Mouse (Mus musculus) intestine, embryonic 14.5 days (tissue): ENCODE results near the gene F830045P16Rik. TPM values are rescaled to one million over a fixed set of nuclear protein-coding genes. Genes with fewer than 3 reads are reported as not detected.

Experiments used
- ATAC-seq: fragments of 200-750 bp; cut with Nextera tagmentation; replicated peaks from 2 replicates; pipeline ENCODE4 v1.8.0; 2017; ENCODE audit warnings: low read depth, moderate number of reproducible peaks, moderate TSS enrichment, moderate library complexity; ENCODE audit not compliant: low FRiP score, low TSS enrichment
- DNase-seq: peaks from one replicate; pipeline ENCODE4 v3.0.0-alpha.2; 2018; ENCODE audit warnings: low spot score
- H3K27ac ChIP-seq: fragments of 300-500 bp; sonication (generic); 2 replicates; pipeline ENCODE4 v1.5.1; 2014; ENCODE audit warnings: low read depth, mild to moderate bottlenecking, control low read depth
- H3K27me3 ChIP-seq: fragments of 300-500 bp; sonication (generic); replicated peaks from 2 replicates; pipeline ENCODE4 v1.6.1; 2014; ENCODE audit warnings: low read length, control low read depth; ENCODE audit not compliant: control insufficient read depth, insufficient read depth
- H3K36me3 ChIP-seq: fragments of 300-500 bp; sonication (generic); 2 replicates; pipeline ENCODE4 v1.6.1; 2014; ENCODE audit warnings: low read length, control low read depth; ENCODE audit not compliant: control insufficient read depth, insufficient read depth
- H3K4me1 ChIP-seq: fragments of 300-500 bp; sonication (generic); replicated peaks from 2 replicates; pipeline ENCODE4 v1.6.1; 2014; ENCODE audit warnings: low read length, control low read depth, mixed read lengths; ENCODE audit not compliant: control insufficient read depth, insufficient read depth
- H3K4me2 ChIP-seq: fragments of 300-500 bp; sonication (generic); 2 replicates; pipeline ENCODE4 v1.6.1; 2014; ENCODE audit warnings: low read length
- H3K4me3 ChIP-seq: fragments of 300-500 bp; sonication (generic); 2 replicates; pipeline ENCODE4 v1.5.1; 2014; ENCODE audit warnings: low read depth, low read length, control low read depth, mixed read lengths
- H3K9ac ChIP-seq: fragments of 300-500 bp; sonication (generic); 2 replicates; pipeline ENCODE4 v1.6.1; 2014; ENCODE audit warnings: mild to moderate bottlenecking, low read length
- H3K9me3 ChIP-seq: fragments of 300-500 bp; sonication (generic); 2 replicates; pipeline ENCODE4 v1.6.1; 2016; ENCODE audit warnings: low read length, control low read depth; ENCODE audit not compliant: control insufficient read depth
- WGBS: fragments of 180-500 bp; shearing (Covaris S2); extraction: QIAGEN DNeasy Blood & Tissue Kit; methylation state at CpG from one replicate; pipeline ENCODE4 v1.1.7; 2014; 5-methylcytosine and 5-hydroxymethylcytosine counted together
- polyA plus RNA-seq: library from polyadenylated mRNA; unstranded; fragments of >200 nt; fragmentation: Nextera tagmentation; extraction: Ambion mirVana; gene quantifications from 2 replicates; pipeline ENCODE4 v1.2.1, GENCODE M21; 2014

Gene F830045P16Rik
- polyA plus RNA-seq, 1 experiment from 2014 or later: not detected

- no peak overlapping the region for H3K4me3 ChIP-seq
- no peaks in the 10 kb centered on the region for H3K36me3 ChIP-seq
- DNase-seq: no peak
- H3K9ac ChIP-seq: no peak overlapping the region
- ATAC-seq: no peak
- H3K27ac ChIP-seq: no peak overlapping the region
- H3K4me2 ChIP-seq: no peak overlapping the region
- no peaks in the 10 kb centered on the region for H3K9me3 ChIP-seq
- 82% methylated on average over 3 of the region's 3 CpGs for WGBS
- H3K4me1 ChIP-seq: no peaks in the 10 kb centered on the region
- H3K27me3 ChIP-seq: no peaks in the 10 kb centered on the region
Observed at GRCm38 (mm10) chr2:129419361-129419880, 117.0 kb downstream of the F830045P16Rik start.

GRCm38 (mm10) chr2:129414593-129414992 is 121.8 kb downstream of the F830045P16Rik start:
- Histone ChIP-seq H3K4me3 (no peak overlapping the region), H3K36me3 (no peaks in the 10 kb centered on the region), H3K9ac (no peak overlapping the region), H3K27ac (no peak overlapping the region), H3K27me3 (no peaks in the 10 kb centered on the region), H3K4me2 (no peak overlapping the region), H3K9me3 (no peaks in the 10 kb centered on the region), H3K4me1 (no peaks in the 10 kb centered on the region)
- ATAC-seq (no peak), DNase-seq (no peak)
- WGBS: 88% methylated on average over 3 of the region's 3 CpGs

- no peak for DNase-seq
- Histone ChIP-seq H3K27ac (no peak overlapping the region), H3K9me3 (no peaks in the 10 kb centered on the region), H3K4me1 (no peaks in the 10 kb centered on the region), H3K36me3 (no peaks in the 10 kb centered on the region), H3K4me2 (no peak overlapping the region), H3K9ac (no peak overlapping the region), H3K4me3 (no peak overlapping the region), H3K27me3 (no peaks in the 10 kb centered on the region)
- ATAC-seq: no peak
- 62% methylated on average over 6 of the region's 6 CpGs for WGBS
Observed at GRCm38 (mm10) chr2:129413488-129413887, 122.9 kb downstream of the F830045P16Rik start.

GRCm38 (mm10) chr2:129411651-129412050 is 124.8 kb downstream of the F830045P16Rik start:
- Histone ChIP-seq H3K4me1 (no peaks in the 10 kb centered on the region), H3K9me3 (no peaks in the 10 kb centered on the region), H3K27ac (no peak overlapping the region), H3K4me2 (no peak overlapping the region), H3K9ac (no peak overlapping the region), H3K4me3 (no peak overlapping the region), H3K27me3 (no peaks in the 10 kb centered on the region), H3K36me3 (no peaks in the 10 kb centered on the region)
- DNase-seq (no peak), ATAC-seq (no peak)
- WGBS: 70% methylated on average over 3 of the region's 3 CpGs

GRCm38 (mm10) chr2:129410344-129410743 is 126.1 kb downstream of the F830045P16Rik start:
- Histone ChIP-seq H3K27ac (no peak overlapping the region), H3K9me3 (no peaks in the 10 kb centered on the region), H3K4me3 (no peak overlapping the region), H3K27me3 (no peaks in the 10 kb centered on the region), H3K4me2 (no peak overlapping the region), H3K4me1 (no peaks in the 10 kb centered on the region), H3K36me3 (no peaks in the 10 kb centered on the region), H3K9ac (no peak overlapping the region)
- ATAC-seq: no peak
- no peak for DNase-seq
- WGBS: 89% methylated on average over 7 of the region's 7 CpGs

GRCm38 (mm10) chr2:129408476-129408875 is 127.9 kb downstream of the F830045P16Rik start:
- Histone ChIP-seq H3K27ac (no peak overlapping the region), H3K4me1 (no peaks in the 10 kb centered on the region), H3K4me2 (no peak overlapping the region), H3K4me3 (no peak overlapping the region), H3K9me3 (no peaks in the 10 kb centered on the region), H3K9ac (no peak overlapping the region), H3K36me3 (no peaks in the 10 kb centered on the region), H3K27me3 (no peaks in the 10 kb centered on the region)
- 21% methylated on average over 18 of the region's 18 CpGs for WGBS
- peak; percentile 81 for DNase-seq
- no peak for ATAC-seq

Other genes with a start within 250 kb of the F830045P16Rik start
- gene Ckap2l, start 239.4 kb downstream of the F830045P16Rik start, polyA plus RNA-seq: 48.6 and 60.1 TPM in 2 replicates
- gene Il1a, start 226.6 kb downstream of the F830045P16Rik start, polyA plus RNA-seq: 0.15 TPM in 1 of 2 replicates, not detected in the other
- gene Il1b, start 165.5 kb downstream of the F830045P16Rik start, polyA plus RNA-seq: 0.18 and 0.31 TPM in 2 replicates
- 28.0 and 29.9 TPM in 2 replicates for gene Sirpa, start 56.2 kb upstream of the F830045P16Rik start, polyA plus RNA-seq
- 0.52 and 0.72 TPM in 2 replicates for gene Pdyn, start 163.2 kb upstream of the F830045P16Rik start, polyA plus RNA-seq